Mouse (Mus musculus) ES-Bruce4 (cell line): ENCODE results near the gene Kifc3. TPM values are rescaled to one million over a fixed set of nuclear protein-coding genes. Genes with fewer than 3 reads are reported as not detected.

Experiments used
- H3K27ac ChIP-seq: 2 replicates; pipeline ENCODE4 v1.5.1; 2012; ENCODE audit warnings: low read length, inconsistent platforms; ENCODE audit not compliant: insufficient read depth
- H3K27me3 ChIP-seq: 2 replicates; pipeline ENCODE4 v1.6.1; 2012; ENCODE audit warnings: mild to moderate bottlenecking, low read length, inconsistent platforms; ENCODE audit not compliant: control insufficient read depth, poor library complexity, insufficient read depth, severe bottlenecking
- H3K36me3 ChIP-seq: 2 replicates; pipeline ENCODE4 v1.6.1; 2012; ENCODE audit warnings: inconsistent platforms, mild to moderate bottlenecking, low read length, moderate library complexity; ENCODE audit not compliant: control insufficient read depth, poor library complexity, insufficient read depth, severe bottlenecking
- H3K4me1 ChIP-seq: one replicate; pipeline ENCODE4 v1.8.1; 2011; ENCODE audit warnings: low read length; ENCODE audit not compliant: control insufficient read depth, insufficient read depth
- H3K4me3 ChIP-seq: 2 replicates; pipeline ENCODE4 v1.5.1; 2011; ENCODE audit warnings: low read depth, mild to moderate bottlenecking, low read length
- H3K9ac ChIP-seq: 2 replicates; pipeline ENCODE4 v1.6.1; 2012; ENCODE audit warnings: low read depth, mild to moderate bottlenecking, inconsistent platforms; ENCODE audit not compliant: poor library complexity, severe bottlenecking
- H3K9me3 ChIP-seq: replicated peaks from 2 replicates; pipeline ENCODE4 v1.6.1; 2012; ENCODE audit warnings: mild to moderate bottlenecking, low read length, inconsistent platforms; ENCODE audit not compliant: control insufficient read depth, poor library complexity, insufficient read depth, severe bottlenecking
- CTCF ChIP-seq: IDR thresholded peaks from one replicate; pipeline ENCODE4 v1.8.1; 2011; ENCODE audit warnings: low read depth, low read length
- EP300 ChIP-seq: IDR thresholded peaks from 2 replicates; pipeline ENCODE4 v1.6.1; 2011; ENCODE audit warnings: low read depth, low read length; ENCODE audit not compliant: insufficient read depth
- POLR2A ChIP-seq: IDR thresholded peaks from one replicate; pipeline ENCODE4 v1.8.1; 2011; ENCODE audit warnings: low read length; ENCODE audit not compliant: insufficient read depth
- polyA plus RNA-seq: library from polyadenylated mRNA; stranded (reverse); fragments of >200 nt; gene quantifications from 2 replicates; pipeline ENCODE4 v1.2.4, GENCODE M21; 2011; ENCODE audit warnings: low read depth; ENCODE audit not compliant: missing spikeins, insufficient read depth, insufficient read length

The Kifc3 gene
- polyA plus RNA-seq, 1 experiment: 19.0 TPM

DNA sequence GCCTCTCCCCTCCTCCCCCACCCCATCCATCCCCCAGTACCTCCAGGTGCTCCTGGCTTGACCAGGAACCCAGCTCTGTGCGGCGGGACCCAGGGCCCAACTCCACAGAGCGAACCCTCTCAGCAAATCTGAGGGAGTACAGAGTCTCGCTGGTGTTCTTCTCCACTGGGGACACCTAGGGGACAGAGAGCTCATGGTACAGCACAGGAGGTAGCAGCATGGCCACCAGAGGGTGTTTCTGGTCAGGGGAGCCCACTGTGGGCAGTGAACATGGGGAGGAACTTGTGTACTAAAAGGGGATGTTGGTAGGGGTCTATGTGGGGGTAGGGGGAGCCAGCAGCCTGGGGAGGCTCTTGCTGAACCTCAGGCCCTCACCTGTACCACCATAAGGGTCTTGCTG, 100.6 kb downstream of the Kifc3 start:
- H3K9me3 ChIP-seq: no peaks in the 10 kb centered on the region
- no peak overlapping the region for H3K4me3 ChIP-seq
- H3K27ac ChIP-seq: no peak overlapping the region
- no peaks in the 10 kb centered on the region for H3K4me1 ChIP-seq
- H3K9ac ChIP-seq: no peak overlapping the region
- no peaks in the 10 kb centered on the region for H3K27me3 ChIP-seq
- peaks cover 21% of the 10 kb centered on the region for H3K36me3 ChIP-seq
- TF ChIP-seq POLR2A (no peak), EP300 (no peak), CTCF (peak; percentile 21)

DNA sequence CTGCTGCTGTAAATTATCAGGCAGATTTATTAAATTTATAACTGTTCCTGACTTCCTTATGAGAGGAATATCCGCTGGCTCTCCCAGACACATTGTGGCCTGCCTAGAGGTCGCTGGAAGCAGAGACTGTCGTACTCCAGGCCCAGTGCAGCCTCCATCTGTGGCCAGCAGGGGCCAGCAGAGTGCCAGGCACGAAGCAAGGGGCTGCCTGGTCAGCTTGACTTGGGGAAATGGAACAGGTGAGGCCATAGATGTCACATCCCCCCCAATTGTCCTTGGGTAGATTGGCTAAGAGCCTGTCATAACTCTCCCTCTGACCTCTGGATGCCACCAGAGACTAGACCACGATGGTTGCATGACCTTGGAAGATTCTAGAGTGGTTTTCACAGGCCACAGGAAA, 103.6 kb downstream of the Kifc3 start:
- Histone ChIP-seq H3K9me3 (no peaks in the 10 kb centered on the region), H3K9ac (no peak overlapping the region), H3K4me1 (no peaks in the 10 kb centered on the region), H3K27me3 (no peaks in the 10 kb centered on the region), H3K27ac (no peak overlapping the region), H3K4me3 (no peak overlapping the region), H3K36me3 (peaks cover 13% of the 10 kb centered on the region)
- TF ChIP-seq CTCF (peak; percentile 99), POLR2A (no peak)

DNA sequence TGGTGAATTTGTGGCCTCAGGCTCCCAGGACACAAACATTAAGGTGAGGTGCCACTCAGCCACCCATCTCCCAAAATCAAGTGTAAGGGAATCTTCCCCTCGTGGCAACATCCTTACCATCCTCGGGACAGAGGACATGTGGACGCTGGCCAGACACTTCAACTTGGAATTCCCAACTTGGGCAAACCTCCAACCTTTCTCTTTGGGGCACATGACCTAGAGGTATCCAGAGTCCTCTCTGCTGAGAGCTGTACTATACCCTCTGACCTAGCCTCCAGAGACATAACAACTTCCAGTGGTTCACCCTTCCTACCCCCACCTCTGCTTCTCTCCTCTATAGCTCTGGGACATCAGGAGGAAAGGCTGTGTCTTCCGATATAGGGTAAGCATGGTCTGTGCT, 109.0 kb downstream of the Kifc3 start:
- Histone ChIP-seq H3K4me3 (no peak overlapping the region), H3K36me3 (peaks cover 5% of the 10 kb centered on the region; the same call in 1 of the 2 replicates), H3K27ac (no peak overlapping the region), H3K4me1 (no peaks in the 10 kb centered on the region), H3K9ac (no peak overlapping the region), H3K27me3 (no peaks in the 10 kb centered on the region), H3K9me3 (no peaks in the 10 kb centered on the region)
- TF ChIP-seq CTCF (no peak), EP300 (no peak), POLR2A (no peak)

DNA sequence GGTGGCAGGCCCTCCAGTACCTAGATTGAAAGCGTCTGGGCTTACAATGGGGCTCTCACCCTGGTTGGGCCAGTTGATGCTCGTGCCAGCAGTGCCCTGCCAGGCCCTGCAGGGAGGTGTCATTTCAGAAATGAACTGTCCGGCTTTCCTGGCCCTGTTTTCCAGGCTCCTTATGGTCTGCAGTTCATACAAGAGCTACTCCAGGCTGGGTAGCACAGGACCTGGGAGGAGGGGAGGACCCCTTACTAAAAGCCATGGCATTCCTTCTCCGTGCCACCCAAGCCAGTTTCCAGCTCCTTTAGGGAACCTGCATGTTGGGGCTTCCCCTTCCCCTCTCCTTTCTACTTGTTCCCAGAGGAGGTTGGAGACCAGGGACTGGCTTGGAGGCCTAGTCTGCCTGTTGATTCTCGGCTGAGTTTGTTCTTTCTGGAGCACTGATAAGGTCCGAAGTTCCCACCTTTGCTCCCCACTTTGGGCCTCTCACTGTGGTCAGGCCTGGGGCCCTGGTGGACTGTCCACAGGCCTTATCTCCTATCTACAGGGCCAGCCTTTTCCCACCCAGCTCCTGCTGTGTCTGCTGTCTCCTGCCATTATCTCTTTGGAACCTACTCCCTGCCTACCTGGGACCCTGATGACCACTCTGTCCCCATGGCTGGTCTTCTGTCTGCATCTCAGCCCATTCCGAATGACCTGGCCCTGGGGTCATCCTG, 117.0 kb downstream of the Kifc3 start:
- H3K9ac ChIP-seq: no peak overlapping the region
- H3K4me3 ChIP-seq: no peak overlapping the region
- no peak overlapping the region for H3K27ac ChIP-seq
- no peaks in the 10 kb centered on the region for H3K4me1 ChIP-seq
- TF ChIP-seq CTCF (no peak), POLR2A (no peak), EP300 (no peak)
- H3K9me3 ChIP-seq: no peaks in the 10 kb centered on the region
- H3K36me3 ChIP-seq: peaks cover 9% of the 10 kb centered on the region
- H3K27me3 ChIP-seq: no peaks in the 10 kb centered on the region

DNA sequence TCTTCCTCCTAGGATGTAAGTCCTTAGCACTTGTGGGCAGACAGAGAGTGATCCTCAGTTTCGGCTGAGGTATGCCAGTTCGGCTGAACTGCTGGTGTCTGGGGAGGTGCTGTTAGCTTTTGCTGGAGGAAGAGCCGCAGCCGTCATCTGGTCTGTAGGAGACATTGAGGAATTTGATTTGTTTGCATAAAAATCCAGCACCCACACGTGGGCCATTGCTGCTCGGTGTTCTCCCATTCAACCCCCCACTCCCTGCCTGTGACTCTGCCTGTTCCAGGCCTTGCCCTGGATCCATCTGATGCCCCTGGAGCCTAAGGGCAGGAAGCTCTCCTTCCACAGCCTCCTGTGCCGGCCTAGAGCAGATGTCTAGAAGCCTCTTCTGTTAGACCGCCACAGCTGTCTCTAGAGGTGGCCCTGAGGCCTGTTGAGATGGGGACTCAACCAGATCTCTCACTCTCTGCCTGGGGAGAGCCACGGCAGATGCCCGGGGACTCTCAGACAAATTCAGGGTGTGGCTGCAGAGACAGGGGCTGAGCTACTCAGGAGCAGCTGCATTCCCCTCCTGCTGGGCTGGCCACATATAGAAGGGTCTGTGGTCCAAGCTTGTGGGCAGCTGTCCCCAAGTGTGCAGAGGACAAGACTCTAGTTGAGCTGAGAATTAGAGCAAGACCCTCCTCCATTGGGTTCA, 117.7 kb downstream of the Kifc3 start:
- no peak overlapping the region for H3K9ac ChIP-seq
- H3K9me3 ChIP-seq: no peaks in the 10 kb centered on the region
- peaks cover 8% of the 10 kb centered on the region for H3K36me3 ChIP-seq
- no peak overlapping the region for H3K27ac ChIP-seq
- H3K4me1 ChIP-seq: no peaks in the 10 kb centered on the region
- H3K27me3 ChIP-seq: no peaks in the 10 kb centered on the region
- TF ChIP-seq EP300 (0 out of 2 replicates have a peak, but pooled peaks have one; percentile 6), POLR2A (no peak)
- no peak overlapping the region for H3K4me3 ChIP-seq

DNA sequence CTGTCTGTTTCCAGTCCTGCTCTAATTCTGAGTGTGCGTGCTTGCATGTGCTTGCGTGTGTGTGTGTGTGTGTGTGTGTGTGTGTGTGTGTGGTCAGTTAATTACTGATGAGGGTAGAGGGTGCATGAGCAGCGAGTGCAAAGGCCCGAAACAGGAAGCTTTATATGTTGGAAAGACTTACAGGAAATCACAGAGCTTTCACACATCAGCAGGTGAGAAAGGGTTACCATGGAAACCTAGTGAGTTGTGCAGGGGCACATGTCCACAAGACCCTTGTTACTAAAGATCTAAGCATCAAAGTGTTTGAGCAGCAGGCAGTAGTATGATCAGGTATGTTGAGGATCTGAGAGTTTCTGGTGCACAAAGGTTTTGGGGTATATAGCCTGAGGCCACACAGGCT, 118.4 kb downstream of the Kifc3 start:
- H3K4me3 ChIP-seq: no peak overlapping the region
- no peak for TF ChIP-seq POLR2A
- TF ChIP-seq EP300: no peak
- no peak for TF ChIP-seq CTCF
- H3K27ac ChIP-seq: no peak overlapping the region
- H3K9me3 ChIP-seq: no peaks in the 10 kb centered on the region
- no peak overlapping the region for H3K9ac ChIP-seq
- H3K36me3 ChIP-seq: peaks cover 4% of the 10 kb centered on the region; the same call in 1 of the 2 replicates
- H3K27me3 ChIP-seq: no peaks in the 10 kb centered on the region
- H3K4me1 ChIP-seq: no peaks in the 10 kb centered on the region
